Mouse (Mus musculus): ENCODE results near the gene Mgat1. TPM values are rescaled to one million over a fixed set of nuclear protein-coding genes. Genes with fewer than 3 reads are reported as not detected.

Gene Mgat1
- total and polyA plus RNA-seq, 3 experiments = 59.2 to 74.4 (median 72.3) TPM

DNA sequence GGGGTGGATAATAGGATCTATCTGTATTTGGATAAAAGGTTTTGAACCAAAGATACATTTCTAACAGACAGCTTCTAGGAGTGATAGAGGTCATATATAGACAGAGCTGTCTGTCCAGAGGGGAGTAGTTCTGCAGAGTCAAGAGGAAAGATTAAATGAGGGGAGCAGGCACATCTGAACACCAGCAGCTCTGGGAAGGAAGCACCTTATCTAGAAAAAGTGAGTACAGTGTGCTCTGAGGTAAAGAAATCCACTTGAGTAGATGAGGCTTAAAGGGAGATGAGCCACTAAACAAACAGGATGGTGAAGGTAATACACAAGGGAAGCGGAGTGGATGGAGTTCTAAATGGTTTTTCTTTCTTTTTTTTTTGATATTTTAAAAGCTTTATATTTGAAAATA lies 36.5 kb upstream of the Mgat1 start:
- no peaks in the 10 kb centered on the region for H3K27me3 ChIP-seq (ENCODE audit: control insufficient read depth, insufficient read depth, low read length)
- DNase-seq = no peak
- intact Hi-C loops (cut with DNase I) = no loop called here
- H3K36me3 ChIP-seq (ENCODE audit: control insufficient read depth, insufficient read depth, low read length) = peaks cover 29% of the 10 kb centered on the region
- H3K27ac ChIP-seq = no peak overlapping the region
- H3K9ac ChIP-seq (ENCODE audit: low read depth, low read length) = no peak overlapping the region
- TF ChIP-seq CTCF (IDR thresholded peaks at IDR 0.05) (no peak), POLR2A (IDR thresholded peaks at IDR 0.05; ENCODE audit: insufficient read depth, low read depth, low read length) (no peak), EP300 (IDR thresholded peaks at IDR 0.05; ENCODE audit: insufficient read depth, low read depth, low read length) (no peak)
- no peak overlapping the region for H3K4me3 ChIP-seq
- H3K4me1 ChIP-seq (ENCODE audit: control insufficient read depth, insufficient read depth, low read length) = peaks cover 4% of the 10 kb centered on the region
- WGBS = 95% methylated on average over 1 of the region's 1 CpGs
- H3K79me2 ChIP-seq (replicated peaks; ENCODE audit: control insufficient read depth, insufficient read depth, low read length) = no peaks in the 10 kb centered on the region; the same call in 1 of the 2 replicates

DNA sequence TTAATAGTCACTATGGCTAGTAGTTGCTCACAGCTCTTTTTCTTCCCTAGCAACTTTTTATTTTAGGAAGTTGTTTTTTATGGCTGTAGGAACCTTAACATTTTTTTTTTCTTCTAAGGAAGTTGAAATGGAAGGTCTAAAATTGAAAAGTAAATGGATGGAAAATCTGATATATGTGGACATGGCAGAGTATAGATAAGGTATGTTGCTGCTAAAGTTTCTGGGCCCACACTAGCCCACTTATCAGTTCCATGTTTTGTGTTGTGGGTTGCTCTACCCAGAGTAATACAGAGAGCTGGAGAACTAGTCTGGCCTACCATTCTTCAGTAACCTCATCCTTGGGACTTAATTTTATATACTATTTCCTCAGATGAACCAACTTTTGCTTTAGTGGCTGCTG lies 31.4 kb upstream of the Mgat1 start:
- intact Hi-C loops (cut with DNase I) = no loop called here
- H3K27me3 ChIP-seq (ENCODE audit: control insufficient read depth, insufficient read depth, low read length) = no peaks in the 10 kb centered on the region
- no peak overlapping the region for H3K4me3 ChIP-seq
- no peak overlapping the region for H3K27ac ChIP-seq
- DNase-seq = no peak
- H3K9ac ChIP-seq (ENCODE audit: low read depth, low read length) = no peak overlapping the region
- H3K4me1 ChIP-seq (ENCODE audit: control insufficient read depth, insufficient read depth, low read length) = peaks cover 3% of the 10 kb centered on the region
- H3K79me2 ChIP-seq (replicated peaks; ENCODE audit: control insufficient read depth, insufficient read depth, low read length) = no peaks in the 10 kb centered on the region; the same call in 1 of the 2 replicates
- TF ChIP-seq CTCF (IDR thresholded peaks at IDR 0.05) (no peak), POLR2A (IDR thresholded peaks at IDR 0.05; ENCODE audit: insufficient read depth, low read depth, low read length) (no peak), EP300 (IDR thresholded peaks at IDR 0.05; ENCODE audit: insufficient read depth, low read depth, low read length) (no peak)
- peaks cover 23% of the 10 kb centered on the region for H3K36me3 ChIP-seq (ENCODE audit: control insufficient read depth, insufficient read depth, low read length)

DNA sequence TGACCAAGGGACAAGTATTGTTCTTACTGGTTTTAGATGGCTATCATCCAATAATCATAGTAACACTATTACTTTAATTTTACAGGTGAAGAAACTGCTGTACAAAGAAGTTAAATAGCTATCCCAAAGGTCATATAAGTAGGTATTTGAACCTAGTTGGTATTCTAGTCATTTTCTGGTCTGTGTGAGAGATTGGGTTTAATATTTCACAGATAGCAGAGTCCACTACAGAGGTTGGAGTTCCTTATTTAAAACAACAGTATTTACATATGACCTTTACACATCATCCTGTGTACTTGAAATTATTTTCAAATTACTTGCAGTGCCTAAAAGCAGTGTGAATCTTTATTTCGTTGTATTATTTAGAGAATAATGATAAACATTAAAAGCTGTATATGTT lies 30.5 kb upstream of the Mgat1 start:
- peaks cover 22% of the 10 kb centered on the region for H3K36me3 ChIP-seq (ENCODE audit: control insufficient read depth, insufficient read depth, low read length)
- DNase-seq = no peak
- no peak overlapping the region for H3K9ac ChIP-seq (ENCODE audit: low read depth, low read length)
- H3K4me1 ChIP-seq (ENCODE audit: control insufficient read depth, insufficient read depth, low read length) = peaks cover 2% of the 10 kb centered on the region
- H3K27me3 ChIP-seq (ENCODE audit: control insufficient read depth, insufficient read depth, low read length) = no peaks in the 10 kb centered on the region
- intact Hi-C loops (cut with DNase I) = no loop called here
- 97% methylated on average over 1 of the region's 1 CpGs for WGBS
- no peak overlapping the region for H3K4me3 ChIP-seq
- H3K79me2 ChIP-seq (replicated peaks; ENCODE audit: control insufficient read depth, insufficient read depth, low read length) = no peaks in the 10 kb centered on the region; the same call in 1 of the 2 replicates
- H3K27ac ChIP-seq = no peak overlapping the region
- TF ChIP-seq POLR2A (IDR thresholded peaks at IDR 0.05; ENCODE audit: insufficient read depth, low read depth, low read length) (no peak), CTCF (IDR thresholded peaks at IDR 0.05) (no peak)

- no peaks in the 10 kb centered on the region for H3K4me1 ChIP-seq (ENCODE audit: control insufficient read depth, insufficient read depth, low read length)
- no peaks in the 10 kb centered on the region for H3K79me2 ChIP-seq (replicated peaks; ENCODE audit: control insufficient read depth, insufficient read depth, low read length)
- H3K9ac ChIP-seq (ENCODE audit: low read depth, low read length) = no peak overlapping the region
- H3K4me3 ChIP-seq = no peak overlapping the region
- no peaks in the 10 kb centered on the region for H3K27me3 ChIP-seq (ENCODE audit: control insufficient read depth, insufficient read depth, low read length)
- H3K36me3 ChIP-seq (ENCODE audit: control insufficient read depth, insufficient read depth, low read length) = peaks cover 6% of the 10 kb centered on the region
- TF ChIP-seq EP300 (IDR thresholded peaks at IDR 0.05; ENCODE audit: insufficient read depth, low read depth, low read length) (no peak), CTCF (IDR thresholded peaks at IDR 0.05) (no peak)
- WGBS = 95% methylated on average over 2 of the region's 2 CpGs
- no peak overlapping the region for H3K27ac ChIP-seq
- intact Hi-C loops (cut with DNase I) = no loop called here
- DNase-seq = no peak
Measured at GRCm38 (mm10) chr11:49219271-49219670, 24.7 kb upstream of the Mgat1 start.

DNA sequence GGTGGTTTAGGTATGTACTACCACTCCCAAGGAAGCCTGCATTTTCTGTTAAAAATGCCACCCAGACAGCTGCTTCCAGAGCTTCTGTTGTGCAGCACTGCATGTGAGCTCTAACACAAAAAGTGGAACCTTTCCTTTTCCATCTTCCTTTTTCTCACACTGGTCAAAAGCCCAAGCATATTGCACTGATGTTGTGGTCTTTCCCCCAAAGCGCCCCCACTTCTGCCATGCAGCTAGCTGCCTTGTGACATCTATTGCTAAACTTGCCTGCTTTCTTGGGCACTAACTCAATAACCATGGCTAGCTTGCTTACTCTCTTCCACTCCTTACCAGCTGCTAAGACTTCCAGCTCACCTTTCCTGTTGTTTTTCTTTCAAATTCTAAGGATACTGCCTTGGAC lies 19.5 kb upstream of the Mgat1 start:
- Histone ChIP-seq H3K36me3 (ENCODE audit: control insufficient read depth, insufficient read depth, low read length) (no peaks in the 10 kb centered on the region), H3K79me2 (replicated peaks; ENCODE audit: control insufficient read depth, insufficient read depth, low read length) (no peaks in the 10 kb centered on the region), H3K4me1 (ENCODE audit: control insufficient read depth, insufficient read depth, low read length) (no peaks in the 10 kb centered on the region), H3K4me3 (no peak overlapping the region), H3K27me3 (ENCODE audit: control insufficient read depth, insufficient read depth, low read length) (no peaks in the 10 kb centered on the region), H3K27ac (no peak overlapping the region), H3K9ac (ENCODE audit: low read depth, low read length) (no peak overlapping the region)
- WGBS = 64% methylated on average over 1 of the region's 1 CpGs
- DNase-seq = no peak
- TF ChIP-seq CTCF (IDR thresholded peaks at IDR 0.05) (no peak), POLR2A (IDR thresholded peaks at IDR 0.05; ENCODE audit: insufficient read depth, low read depth, low read length) (no peak), EP300 (IDR thresholded peaks at IDR 0.05; ENCODE audit: insufficient read depth, low read depth, low read length) (no peak)
- intact Hi-C loops (cut with DNase I) = no loop called here

- H3K27ac ChIP-seq = no peak overlapping the region
- TF ChIP-seq CTCF (IDR thresholded peaks at IDR 0.05) (no peak), POLR2A (IDR thresholded peaks at IDR 0.05; ENCODE audit: insufficient read depth, low read depth, low read length) (no peak), EP300 (IDR thresholded peaks at IDR 0.05; ENCODE audit: insufficient read depth, low read depth, low read length) (no peak)
- H3K4me1 ChIP-seq (ENCODE audit: control insufficient read depth, insufficient read depth, low read length) = no peaks in the 10 kb centered on the region; the same call in 1 of the 2 replicates
- no peaks in the 10 kb centered on the region for H3K79me2 ChIP-seq (replicated peaks; ENCODE audit: control insufficient read depth, insufficient read depth, low read length)
- no peak overlapping the region for H3K4me3 ChIP-seq
- H3K9ac ChIP-seq (ENCODE audit: low read depth, low read length) = no peak overlapping the region
- no peak for DNase-seq
- H3K36me3 ChIP-seq (ENCODE audit: control insufficient read depth, insufficient read depth, low read length) = no peaks in the 10 kb centered on the region
- intact Hi-C loops (cut with DNase I) = no loop called here
- no peaks in the 10 kb centered on the region for H3K27me3 ChIP-seq (ENCODE audit: control insufficient read depth, insufficient read depth, low read length)
- 77% methylated on average over 3 of the region's 3 CpGs for WGBS
Measured at GRCm38 (mm10) chr11:49232781-49233180, 11.2 kb upstream of the Mgat1 start.
